19 mouse cellular contexts compared by ENCODE assay signal in the genomic region with DNA sequence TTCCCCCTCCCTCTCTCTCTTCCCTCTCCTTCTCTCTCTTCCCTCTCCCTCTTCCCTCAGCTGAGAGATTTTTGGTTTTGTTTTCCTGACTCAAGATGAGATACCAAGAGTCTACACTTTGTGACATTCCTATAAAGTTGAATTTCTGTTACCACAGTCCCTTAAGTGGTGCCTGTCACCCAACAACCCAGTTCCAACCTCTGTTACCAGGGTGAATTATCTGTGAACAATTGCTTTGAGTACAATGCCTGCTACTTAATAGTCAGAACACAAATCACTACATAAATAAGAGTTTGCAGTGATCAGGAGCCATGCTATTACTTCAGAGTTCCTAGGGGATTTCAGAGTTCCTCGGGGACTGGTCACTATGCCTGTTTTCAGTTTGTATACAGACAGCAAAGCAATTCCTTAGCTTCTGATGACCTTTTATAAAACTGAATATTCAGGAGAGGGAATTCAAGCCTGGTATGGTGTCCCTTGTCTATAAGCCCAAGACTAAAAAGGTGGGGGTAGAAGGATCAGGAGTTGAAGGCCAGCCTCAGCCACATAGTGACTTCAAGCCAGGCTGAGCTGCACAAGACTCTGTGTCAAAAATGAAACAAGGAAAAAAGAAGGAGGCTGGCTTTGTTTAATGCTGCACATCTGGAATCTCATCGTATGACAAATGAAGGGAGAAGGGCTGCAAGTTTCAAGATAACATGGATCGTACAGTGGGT.
DNase-seq lines count a peak whose midpoint lies in the region; ATAC-seq and TF ChIP-seq lines count a peak whose summit lies in the region.
"Had no signal": no experiment of that assay in that cellular context is flagged by ENCODE, and none has a peak within 500 bp of the region (broad histone marks: within the 10 kb centered on the region; RNA-seq: fewer than 3 reads in every experiment).

No protein-coding gene starts in this region.

- 69% methylated on average over 3 of the region's 3 CpGs for WGBS in neural tube, embryonic 11.5 days
- 49% methylated on average over 3 of the region's 3 CpGs for WGBS in neural tube, embryonic 15.5 days
- 67% methylated on average over 3 of the region's 3 CpGs for WGBS in hindbrain, embryonic 11.5 days
- 39% methylated on average over 3 of the region's 3 CpGs for WGBS in midbrain, postnatal 0 days
- WGBS in forebrain, embryonic 13.5 days, result 61% methylated on average over 3 of the region's 3 CpGs

- no peaks in the 10 kb centered on the region for H3K27me3 ChIP-seq in neural tube, embryonic 11.5 days (ENCODE audit: control insufficient read depth, insufficient read depth, low read length)
- no peaks in the 10 kb centered on the region for H3K27me3 ChIP-seq in neural tube, embryonic 15.5 days (replicated peaks)
- no peaks in the 10 kb centered on the region for H3K27me3 ChIP-seq in hindbrain, embryonic 11.5 days (ENCODE audit: control insufficient read depth, insufficient read depth, low read length)
- H3K27me3 ChIP-seq in midbrain, postnatal 0 days (ENCODE audit: insufficient read depth, low read length), result no peaks in the 10 kb centered on the region
- no peaks in the 10 kb centered on the region for H3K27me3 ChIP-seq in forebrain, embryonic 13.5 days
- H3K27me3 ChIP-seq: forebrain, embryonic 15.5 days; hindbrain, embryonic 15.5 days; limb, embryonic 12.5 days had no signal

- no peaks in the 10 kb centered on the region for H3K36me3 ChIP-seq in neural tube, embryonic 11.5 days (ENCODE audit: control insufficient read depth, insufficient read depth, low read length)
- no peaks in the 10 kb centered on the region for H3K36me3 ChIP-seq in neural tube, embryonic 15.5 days
- H3K36me3 ChIP-seq in hindbrain, embryonic 11.5 days (ENCODE audit: control insufficient read depth, insufficient read depth, low read length), result no peaks in the 10 kb centered on the region
- H3K36me3 ChIP-seq in midbrain, postnatal 0 days (ENCODE audit: insufficient read depth, low read length), result no peaks in the 10 kb centered on the region
- no peaks in the 10 kb centered on the region for H3K36me3 ChIP-seq in forebrain, embryonic 13.5 days (ENCODE audit: poor library complexity, severe bottlenecking)
- H3K36me3 ChIP-seq: forebrain, embryonic 15.5 days; G1E; hindbrain, embryonic 15.5 days; limb, embryonic 12.5 days had no signal

- H3K4me3 ChIP-seq in neural tube, embryonic 11.5 days (ENCODE audit: low read depth, low read length), result no peak overlapping the region
- no peak overlapping the region for H3K4me3 ChIP-seq in neural tube, embryonic 15.5 days (replicated peaks)
- H3K4me3 ChIP-seq in hindbrain, embryonic 11.5 days (ENCODE audit: low read depth, low read length), result no peak overlapping the region
- H3K4me3 ChIP-seq in midbrain, postnatal 0 days (ENCODE audit: low read depth, low read length), result no peak overlapping the region
- H3K4me3 ChIP-seq in forebrain, embryonic 13.5 days, result no peak overlapping the region
- H3K4me3 ChIP-seq: forebrain, embryonic 15.5 days; hindbrain, embryonic 15.5 days; left cerebral cortex, adult 2 months; limb, embryonic 12.5 days had no signal

- no peak for TF ChIP-seq CTCF in midbrain, postnatal 0 days (IDR thresholded peaks at IDR 0.05)

- no peak overlapping the region for H3K9ac ChIP-seq in neural tube, embryonic 11.5 days (ENCODE audit: low read length)
- no peak overlapping the region for H3K9ac ChIP-seq in neural tube, embryonic 15.5 days (replicated peaks)
- no peak overlapping the region for H3K9ac ChIP-seq in hindbrain, embryonic 11.5 days (ENCODE audit: low read depth, low read length)
- H3K9ac ChIP-seq in midbrain, postnatal 0 days (replicated peaks; ENCODE audit: low read length, poor library complexity, severe bottlenecking), result no peak overlapping the region
- H3K9ac ChIP-seq in forebrain, embryonic 13.5 days, result no peak overlapping the region
- H3K9ac ChIP-seq: forebrain, embryonic 15.5 days; hindbrain, embryonic 15.5 days; limb, embryonic 12.5 days; liver, embryonic 14.5 days had no signal

- peak; percentile 48; the same call in 1 of the 2 replicates for ATAC-seq in neural tube, embryonic 11.5 days (ENCODE audit: insufficient read depth, low FRiP score, low TSS enrichment)
- ATAC-seq in neural tube, embryonic 15.5 days (ENCODE audit: low FRiP score), result no peak
- peak; percentile 66 for ATAC-seq in hindbrain, embryonic 11.5 days (ENCODE audit: low FRiP score)
- peak; percentile 69 for ATAC-seq in midbrain, postnatal 0 days (ENCODE audit: low FRiP score)
- ATAC-seq in forebrain, embryonic 13.5 days, result no peak
- ATAC-seq: forebrain, embryonic 15.5 days had no signal

- H3K4me2 ChIP-seq in neural tube, embryonic 11.5 days (ENCODE audit: low read depth), result no peak overlapping the region
- no peak overlapping the region for H3K4me2 ChIP-seq in neural tube, embryonic 15.5 days
- no peak overlapping the region for H3K4me2 ChIP-seq in hindbrain, embryonic 11.5 days (replicated peaks; ENCODE audit: low read depth, low read length)
- H3K4me2 ChIP-seq in midbrain, postnatal 0 days (ENCODE audit: low read depth, low read length, poor library complexity, severe bottlenecking), result no peak overlapping the region
- H3K4me2 ChIP-seq in forebrain, embryonic 13.5 days, result no peak overlapping the region
- H3K4me2 ChIP-seq: forebrain, embryonic 15.5 days; hindbrain, embryonic 15.5 days; limb, embryonic 12.5 days had no signal

- H3K27ac ChIP-seq in neural tube, embryonic 11.5 days (ENCODE audit: low read depth, low read length), result no peak overlapping the region
- H3K27ac ChIP-seq in neural tube, embryonic 15.5 days (replicated peaks), result no peak overlapping the region
- H3K27ac ChIP-seq in hindbrain, embryonic 11.5 days (ENCODE audit: low read depth, low read length), result no peak overlapping the region
- H3K27ac ChIP-seq in midbrain, postnatal 0 days (ENCODE audit: low read depth, low read length), result no peak overlapping the region
- H3K27ac ChIP-seq in forebrain, embryonic 13.5 days, result no peak overlapping the region
- H3K27ac ChIP-seq: forebrain, embryonic 15.5 days; hindbrain, embryonic 15.5 days; left cerebral cortex, adult 2 months; limb, embryonic 12.5 days; liver, embryonic 14.5 days; stomach, postnatal 0 days had no signal

- H3K4me1 ChIP-seq in neural tube, embryonic 11.5 days (ENCODE audit: control insufficient read depth, insufficient read depth, low read length), result no peaks in the 10 kb centered on the region
- no peaks in the 10 kb centered on the region for H3K4me1 ChIP-seq in neural tube, embryonic 15.5 days
- no peaks in the 10 kb centered on the region; the same call in 1 of the 2 replicates for H3K4me1 ChIP-seq in hindbrain, embryonic 11.5 days (replicated peaks; ENCODE audit: control insufficient read depth, insufficient read depth, low read length)
- no peaks in the 10 kb centered on the region for H3K4me1 ChIP-seq in midbrain, postnatal 0 days (ENCODE audit: insufficient read depth, low read length)
- peaks cover 29% of the 10 kb centered on the region for H3K4me1 ChIP-seq in forebrain, embryonic 13.5 days
- H3K4me1 ChIP-seq: limb, embryonic 12.5 days had no signal

- no peaks in the 10 kb centered on the region for H3K9me3 ChIP-seq in neural tube, embryonic 11.5 days (ENCODE audit: control insufficient read depth, low read length)
- no peaks in the 10 kb centered on the region for H3K9me3 ChIP-seq in neural tube, embryonic 15.5 days (replicated peaks)
- no peaks in the 10 kb centered on the region for H3K9me3 ChIP-seq in hindbrain, embryonic 11.5 days (ENCODE audit: control insufficient read depth, low read length)
- no peaks in the 10 kb centered on the region for H3K9me3 ChIP-seq in midbrain, postnatal 0 days (ENCODE audit: low read length)
- H3K9me3 ChIP-seq in forebrain, embryonic 13.5 days (replicated peaks), result no peaks in the 10 kb centered on the region
- H3K9me3 ChIP-seq: forebrain, embryonic 15.5 days; G1E; hindbrain, embryonic 15.5 days; limb, embryonic 12.5 days had no signal

- DNase-seq in neural tube, embryonic 11.5 days (ENCODE audit: low spot score), result no peak
- DNase-seq in hindbrain, embryonic 11.5 days (ENCODE audit: low spot score), result peak; percentile 19
- DNase-seq in mesoderm, embryonic 11.5 days (ENCODE audit: low read depth, low spot score), result peak; percentile 2
- DNase-seq in midbrain, postnatal 0 days (ENCODE audit: low spot score), result peak; percentile 55
- DNase-seq in urinary bladder, adult 18-20 months (ENCODE audit: low spot score in 2 of 2), result no peak
- DNase-seq: adrenal gland, adult 2 months; cerebellum, adult 9-10 months; kidney, adult 11 months; kidney, postnatal 10 days; right cerebral cortex, postnatal 25 days had no signal

Comparison
In these comparisons a context has a peak if more than half of its experiments do, and no peak if none do; other contexts are left out.
1. ATAC-seq: peak in neural tube, embryonic 11.5 days (single experiment), hindbrain, embryonic 11.5 days (single experiment) and midbrain, postnatal 0 days (single experiment); none in neural tube, embryonic 15.5 days (single experiment) and forebrain, embryonic 13.5 days (single experiment).
2. DNase-seq: peak in hindbrain, embryonic 11.5 days (single experiment), mesoderm, embryonic 11.5 days (single experiment) and midbrain, postnatal 0 days (single experiment); none in neural tube, embryonic 11.5 days (single experiment) and urinary bladder, adult 18-20 months (0 of 2).